Mouse (Mus musculus) MEL (cell line): ENCODE measurements around the gene Zzef1. TPM values are rescaled to one million over a fixed set of nuclear protein-coding genes. Genes with fewer than 3 reads are reported as not detected.
A peak's percentile ranks its signal among the peaks of the same experiment; 100 is the strongest.

Experiments
- DNase-seq: peaks from one replicate; pipeline ENCODE4 v3.0.0; 2011; ENCODE audit warnings: low read depth, low spot score
- H3K27ac ChIP-seq: 2 replicates; pipeline ENCODE4 v1.5.1; 2012; ENCODE audit warnings: low read depth, mild to moderate bottlenecking, control low read depth, low read length, moderate library complexity; ENCODE audit not compliant: control insufficient read depth
- H3K27me3 ChIP-seq, 2 experiments: fragments of 150-350 bp in 1 of 2; sonication (generic) in 1 of 2; 2 replicates each; pipeline ENCODE4 v1.6.1; 2012; ENCODE audit warnings: low read length in 2 of 2, mild to moderate bottlenecking in 2 of 2, improper control_type of control experiment in 1 of 2, moderate library complexity in 1 of 2; ENCODE audit not compliant: insufficient read depth in 2 of 2, control insufficient read depth in 1 of 2
- H3K36me3 ChIP-seq, 2 experiments: 2 replicates each; pipeline ENCODE4 v1.6.1; 2012 to 2014; ENCODE audit warnings: low read length in 2 of 2, improper control_type of control experiment in 1 of 2, inconsistent platforms in 1 of 2, mild to moderate bottlenecking in 1 of 2; ENCODE audit not compliant: insufficient read depth in 2 of 2, control insufficient read depth in 1 of 2
- H3K4me1 ChIP-seq, 2 experiments: fragments of 150-350 bp in 1 of 2; sonication (generic) in 1 of 2; 2 replicates each; pipeline ENCODE4 v1.6.1; 2012; ENCODE audit warnings: low read length in 2 of 2, improper control_type of control experiment in 1 of 2, mild to moderate bottlenecking in 1 of 2; ENCODE audit not compliant: insufficient read depth in 2 of 2, control insufficient read depth in 1 of 2
- H3K4me3 ChIP-seq, 2 experiments: fragments of 150-350 bp in 1 of 2; sonication (generic) in 1 of 2; 2 replicates each; pipeline ENCODE4 v1.5.1; 2012; ENCODE audit warnings: low read depth in 2 of 2, low read length in 2 of 2, mild to moderate bottlenecking in 2 of 2, moderate library complexity in 2 of 2, control low read depth in 1 of 2, improper control_type of control experiment in 1 of 2; ENCODE audit not compliant: control insufficient read depth in 1 of 2, insufficient read depth in 1 of 2
- H3K79me2 ChIP-seq: 2 replicates; pipeline ENCODE4 v1.6.1; 2012; ENCODE audit warnings: mild to moderate bottlenecking, low read length, moderate library complexity; ENCODE audit not compliant: control insufficient read depth, poor library complexity, insufficient read depth
- H3K9ac ChIP-seq: 2 replicates; pipeline ENCODE4 v1.6.1; 2012; ENCODE audit warnings: low read depth, mild to moderate bottlenecking, control low read depth, low read length, moderate library complexity; ENCODE audit not compliant: control insufficient read depth, poor library complexity, severe bottlenecking
- H3K9me3 ChIP-seq: fragments of 150-350 bp; sonication (generic); replicated peaks from 2 replicates; pipeline ENCODE4 v1.6.1; 2012; ENCODE audit warnings: mild to moderate bottlenecking, low read length, improper control_type of control experiment, moderate library complexity; ENCODE audit not compliant: insufficient read depth
- CHD2 ChIP-seq: IDR thresholded peaks from 2 replicates; pipeline ENCODE4 v1.6.1; 2011; ENCODE audit warnings: low read length, improper control_type of control experiment
- ELF1 ChIP-seq: IDR thresholded peaks from 2 replicates; pipeline ENCODE4 v1.6.1; 2014; ENCODE audit warnings: low read depth, mild to moderate bottlenecking, inconsistent platforms, low read length, improper control_type of control experiment, moderate library complexity
- EP300 ChIP-seq, 2 experiments: IDR thresholded peaks; 2 replicates each; pipeline ENCODE4 v1.6.1; 2011; ENCODE audit warnings: improper control_type of control experiment in 2 of 2, low read length in 2 of 2, low read depth in 1 of 2, mild to moderate bottlenecking in 1 of 2
- ETS1 ChIP-seq: IDR thresholded peaks from 2 replicates; pipeline ENCODE4 v1.6.1; 2012; ENCODE audit warnings: low read depth, mild to moderate bottlenecking, inconsistent platforms, low read length, improper control_type of control experiment, moderate library complexity
- GATA1 ChIP-seq: IDR thresholded peaks from 2 replicates; pipeline ENCODE4 v1.6.1; 2011; ENCODE audit warnings: low read depth, low read length, improper control_type of control experiment
- JUND ChIP-seq: IDR thresholded peaks from 2 replicates; pipeline ENCODE4 v1.6.1; 2011; ENCODE audit warnings: low read depth, mild to moderate bottlenecking, improper control_type of control experiment, low read length
- KAT2A ChIP-seq: conservative IDR thresholded peaks from 2 replicates; pipeline ENCODE4 v1.6.1; 2012; ENCODE audit warnings: low read depth, low read length, improper control_type of control experiment, inconsistent platforms
- MAFK ChIP-seq: IDR thresholded peaks from 2 replicates; pipeline ENCODE4 v1.6.1; 2011; ENCODE audit warnings: low read depth, mild to moderate bottlenecking, low read length, improper control_type of control experiment, borderline replicate concordance
- MAX ChIP-seq: IDR thresholded peaks from 2 replicates; pipeline ENCODE4 v1.6.1; 2011; ENCODE audit warnings: low read length, improper control_type of control experiment
- MEF2A ChIP-seq: IDR thresholded peaks from 2 replicates; pipeline ENCODE4 v1.6.1; 2014; ENCODE audit warnings: low read depth, mild to moderate bottlenecking, inconsistent platforms, low read length, improper control_type of control experiment; ENCODE audit not compliant: poor library complexity, insufficient replicate concordance, severe bottlenecking; ENCODE audit errors: extremely low read depth
- MXI1 ChIP-seq: IDR thresholded peaks from 2 replicates; pipeline ENCODE4 v1.6.1; 2011; ENCODE audit warnings: mild to moderate bottlenecking, low read depth, low read length, improper control_type of control experiment
- MYB ChIP-seq: IDR thresholded peaks from 2 replicates; pipeline ENCODE4 v1.6.1; 2011; ENCODE audit warnings: mild to moderate bottlenecking, low read depth, low read length, improper control_type of control experiment
- MYC ChIP-seq: IDR thresholded peaks from 2 replicates; pipeline ENCODE4 v1.6.1; 2011; ENCODE audit warnings: low read depth, mild to moderate bottlenecking, low read length, improper control_type of control experiment, moderate library complexity
- NRF1 ChIP-seq: IDR thresholded peaks from 2 replicates; pipeline ENCODE4 v1.6.1; 2014; ENCODE audit warnings: low read depth, mild to moderate bottlenecking, inconsistent platforms, low read length, improper control_type of control experiment, moderate library complexity; ENCODE audit not compliant: poor library complexity, insufficient read depth, severe bottlenecking
- POLR2AphosphoS5 ChIP-seq: IDR thresholded peaks from 2 replicates; pipeline ENCODE4 v1.6.1; 2012; ENCODE audit warnings: low read depth, borderline replicate concordance, mild to moderate bottlenecking, inconsistent platforms, low read length, moderate library complexity, mixed read lengths
- RAD21 ChIP-seq: IDR thresholded peaks from 2 replicates; pipeline ENCODE4 v1.6.1; 2011; ENCODE audit warnings: mild to moderate bottlenecking, low read depth, low read length, improper control_type of control experiment
- RCOR1 ChIP-seq: IDR thresholded peaks from 2 replicates; pipeline ENCODE4 v1.6.1; 2012; ENCODE audit warnings: low read depth, mild to moderate bottlenecking, inconsistent platforms, low read length, improper control_type of control experiment
- SIN3A ChIP-seq: IDR thresholded peaks from 2 replicates; pipeline ENCODE4 v1.6.1; 2012; ENCODE audit warnings: low read length, improper control_type of control experiment, inconsistent platforms
- TBP ChIP-seq: IDR thresholded peaks from 2 replicates; pipeline ENCODE4 v1.8.0; 2011; ENCODE audit warnings: low read depth, low read length, improper control_type of control experiment
- UBTF ChIP-seq: IDR thresholded peaks from 2 replicates; pipeline ENCODE4 v1.6.1; 2012; ENCODE audit warnings: low read depth, mild to moderate bottlenecking, inconsistent platforms, low read length, improper control_type of control experiment, moderate library complexity, borderline replicate concordance; ENCODE audit not compliant: insufficient read depth
- ZC3H11A ChIP-seq: IDR thresholded peaks from 2 replicates; pipeline ENCODE4 v1.6.1; 2012; ENCODE audit warnings: low read depth, mild to moderate bottlenecking, inconsistent platforms, low read length, improper control_type of control experiment
- polyA plus RNA-seq, 2 experiments: library from polyadenylated mRNA; stranded (reverse) in 1 of 2; unstranded in 1 of 2; fragments of >175 nt in 1 of 2; fragments of >200 nt in 1 of 2; gene quantifications; 2 replicates each; pipeline versions ENCODE4 v1.2.1 to v1.2.4; 2012; ENCODE audit warnings: low replicate concordance in 2 of 2, low read depth in 1 of 2; ENCODE audit not compliant: insufficient read length in 2 of 2, insufficient read depth in 1 of 2, missing spikeins in 1 of 2
- total RNA-seq: library from RNA; depleted of rRNA; stranded (reverse); fragments of 300-350 nt; gene quantifications from 2 replicates; pipeline ENCODE4 v1.2.3, GENCODE M21; 2012

Zzef1 gene
- total and polyA plus RNA-seq, 3 experiments: 13.3 to 17.6 TPM; not detected in 1

- H3K4me3 ChIP-seq: no peak overlapping the region
- peaks cover 0 to 33% of the 10 kb centered on the region in 2 experiments for H3K36me3 ChIP-seq
- 0 out of 2 replicates have a peak, but pooled peaks have one; percentile 56 for TF ChIP-seq MXI1
- TF ChIP-seq RCOR1: peak; percentile 42
- TF ChIP-seq NRF1: 0 out of 2 replicates have a peak, but pooled peaks have one; percentile 8
- TF ChIP-seq ZC3H11A: no peak
- TF ChIP-seq RAD21: no peak
- TF ChIP-seq JUND: no peak
- TF ChIP-seq ETS1: peak; percentile 75
- no peak for TF ChIP-seq UBTF
- TF ChIP-seq MYB: no peak
- peak; percentile 83 for TF ChIP-seq GATA1
- TF ChIP-seq MAFK: no peak
- no peak for TF ChIP-seq KAT2A
- TF ChIP-seq MEF2A: no peak
- TF ChIP-seq CHD2: peak; percentile 41
- peak; percentile 64 for TF ChIP-seq SIN3A
- 0 out of 2 replicates have a peak, but pooled peaks have one; percentile 17 for TF ChIP-seq TBP
- no peak for TF ChIP-seq POLR2AphosphoS5
- TF ChIP-seq ELF1: peak; percentile 86
- TF ChIP-seq MYC: 0 out of 2 replicates have a peak, but pooled peaks have one; percentile 41
- peak; percentile 53 to 66 for TF ChIP-seq EP300 (IDR thresholded peaks at IDR 0.05; ENCODE audit: low read depth in 1 of 2, low read length in 2 of 2)
- no peak for TF ChIP-seq MAX
- peak overlapping the region; percentile 38; the same call in 1 of the 2 replicates for H3K27ac ChIP-seq
- peak; percentile 88 for DNase-seq
- H3K27me3 ChIP-seq: no peaks in the 10 kb centered on the region
- H3K9me3 ChIP-seq: no peaks in the 10 kb centered on the region
- H3K9ac ChIP-seq: no peak overlapping the region
- H3K4me1 ChIP-seq: peaks cover 12 to 23% of the 10 kb centered on the region in 2 experiments
- H3K79me2 ChIP-seq: peaks cover 46% of the 10 kb centered on the region
Measured at GRCm38 (mm10) chr11:72805232-72805631, 9.2 kb downstream of the Zzef1 start.
